Mouse (Mus musculus) limb, embryonic 11.5 days (tissue): ENCODE data around the gene Ppm1h. TPM values are rescaled to one million over a fixed set of nuclear protein-coding genes. Genes with fewer than 3 reads are reported as not detected.

Source experiments
- ATAC-seq: fragments of 200-750 bp; cut with Nextera tagmentation; 2 replicates; pipeline ENCODE4 v1.8.0; 2017; ENCODE audit warnings: low read depth; ENCODE audit not compliant: insufficient number of reproducible peaks, low FRiP score, low TSS enrichment
- DNase-seq: peaks from one replicate; pipeline ENCODE4 v3.0.0-alpha.2; 2015; ENCODE audit warnings: low spot score
- H3K27ac ChIP-seq: fragments of 300-500 bp; sonication (generic); replicated peaks from 2 replicates; pipeline ENCODE4 v1.5.1; 2014; ENCODE audit warnings: low read depth, mild to moderate bottlenecking, low read length
- H3K27me3 ChIP-seq: fragments of 300-500 bp; sonication (generic); 2 replicates; pipeline ENCODE4 v1.6.1; 2014; ENCODE audit warnings: mild to moderate bottlenecking, low read length, mixed read lengths; ENCODE audit not compliant: control insufficient read depth, insufficient read depth
- H3K36me3 ChIP-seq: fragments of 300-500 bp; sonication (generic); 2 replicates; pipeline ENCODE4 v1.6.1; 2014; ENCODE audit warnings: mild to moderate bottlenecking, low read length, moderate library complexity, mixed read lengths; ENCODE audit not compliant: control insufficient read depth, insufficient read depth
- H3K4me1 ChIP-seq: fragments of 300-500 bp; sonication (generic); 2 replicates; pipeline ENCODE4 v1.6.1; 2014; ENCODE audit warnings: low read length, mixed read lengths; ENCODE audit not compliant: control insufficient read depth, insufficient read depth
- H3K4me2 ChIP-seq: fragments of 300-500 bp; sonication (generic); 2 replicates; pipeline ENCODE4 v1.6.1; 2014; ENCODE audit warnings: low read depth, mild to moderate bottlenecking, moderate library complexity; ENCODE audit not compliant: severe bottlenecking
- H3K4me3 ChIP-seq: fragments of 300-500 bp; sonication (generic); 2 replicates; pipeline ENCODE4 v1.5.1; 2014; ENCODE audit warnings: low read depth, low read length
- H3K9ac ChIP-seq: fragments of 300-500 bp; sonication (generic); 2 replicates; pipeline ENCODE4 v1.6.1; 2014; ENCODE audit warnings: mild to moderate bottlenecking, low read length
- H3K9me3 ChIP-seq: fragments of 300-500 bp; sonication (generic); 2 replicates; pipeline ENCODE4 v1.6.1; 2016; ENCODE audit warnings: low read length; ENCODE audit not compliant: control insufficient read depth
- WGBS: fragments of 180-500 bp; shearing (Covaris S2); extraction: QIAGEN DNeasy Blood & Tissue Kit; methylation state at CpG from one replicate; pipeline ENCODE4 v1.1.7; 2014; 5-methylcytosine and 5-hydroxymethylcytosine counted together
- polyA plus RNA-seq: library from polyadenylated mRNA; unstranded; fragments of >200 nt; fragmentation: Nextera tagmentation; extraction: Ambion mirVana; gene quantifications from 2 replicates; pipeline ENCODE4 v1.2.1, GENCODE M21; 2014

Ppm1h gene
- polyA plus RNA-seq, 1 experiment from 2014 or later: 5.1 TPM

- no peak overlapping the region for H3K4me3 ChIP-seq
- WGBS: 74% methylated on average over 2 of the region's 2 CpGs
Observed at GRCm38 (mm10) chr10:122671253-122671652, 7.3 kb upstream of the Ppm1h start.

GRCm38 (mm10) chr10:122672044-122672443 lies 6.5 kb upstream of the Ppm1h start:
- 84% methylated on average over 4 of the region's 4 CpGs for WGBS
- H3K4me3 ChIP-seq: no peak overlapping the region
- DNase-seq (no peak), ATAC-seq (no peak)
- H3K27ac ChIP-seq: no peak overlapping the region
- no peaks in the 10 kb centered on the region; the same call in 1 of the 2 replicates for H3K4me1 ChIP-seq
- no peaks in the 10 kb centered on the region for H3K27me3 ChIP-seq
- no peak overlapping the region for H3K4me2 ChIP-seq
- H3K9me3 ChIP-seq: no peaks in the 10 kb centered on the region
- H3K36me3 ChIP-seq: no peaks in the 10 kb centered on the region
- H3K9ac ChIP-seq: no peak overlapping the region

More at GRCm38 (mm10) chr10:122671253-122671652, 7.3 kb upstream of the Ppm1h start:
- Histone ChIP-seq H3K9ac (no peak overlapping the region), H3K9me3 (no peaks in the 10 kb centered on the region), H3K27me3 (no peaks in the 10 kb centered on the region), H3K36me3 (no peaks in the 10 kb centered on the region), H3K4me1 (no peaks in the 10 kb centered on the region; the same call in 1 of the 2 replicates), H3K4me2 (no peak overlapping the region), H3K27ac (no peak overlapping the region)
- DNase-seq: no peak
- ATAC-seq: no peak

DNA sequence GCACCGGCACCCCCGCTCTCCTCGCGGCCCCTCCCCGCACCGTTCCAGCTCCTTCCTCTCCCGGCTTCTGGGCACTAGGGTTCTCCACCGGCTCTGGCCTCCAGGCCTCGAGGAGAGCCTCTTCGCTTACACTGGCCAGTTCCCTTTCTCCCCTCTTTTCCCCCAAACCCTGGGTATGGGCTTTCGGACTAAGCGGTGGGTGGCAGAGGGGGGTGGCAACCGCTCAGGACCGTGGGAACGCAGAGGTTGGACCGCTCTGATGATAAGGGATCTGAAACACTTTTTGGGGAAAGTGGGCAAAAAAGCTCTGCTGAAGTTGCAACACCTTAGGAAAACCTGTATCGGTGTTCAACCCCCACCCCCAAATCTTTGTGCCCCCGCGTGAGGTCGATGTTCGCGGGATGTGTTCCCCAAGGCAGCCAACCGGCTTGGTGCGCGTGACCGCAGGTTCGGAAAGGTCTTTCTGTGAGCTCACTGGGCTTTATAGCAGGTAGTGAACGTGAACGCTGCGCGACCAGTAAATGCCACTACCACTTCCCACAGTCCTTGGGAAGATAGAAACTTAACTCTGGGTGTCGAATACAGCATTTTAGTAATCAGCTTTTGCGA lies 979 bp downstream of the Ppm1h start:
- Histone ChIP-seq H3K27me3 (peaks cover 7% of the 10 kb centered on the region), H3K9ac (peak overlapping the region; percentile 81), H3K4me1 (peaks cover 8% of the 10 kb centered on the region; the same call in 1 of the 2 replicates), H3K27ac (no peak overlapping the region), H3K9me3 (no peaks in the 10 kb centered on the region), H3K36me3 (no peaks in the 10 kb centered on the region), H3K4me3 (peak overlapping the region; percentile 62), H3K4me2 (peak overlapping the region; percentile 98)
- WGBS: under 1% methylated on average over 33 of the region's 33 CpGs
- DNase-seq (no peak), ATAC-seq (no peak)

DNA sequence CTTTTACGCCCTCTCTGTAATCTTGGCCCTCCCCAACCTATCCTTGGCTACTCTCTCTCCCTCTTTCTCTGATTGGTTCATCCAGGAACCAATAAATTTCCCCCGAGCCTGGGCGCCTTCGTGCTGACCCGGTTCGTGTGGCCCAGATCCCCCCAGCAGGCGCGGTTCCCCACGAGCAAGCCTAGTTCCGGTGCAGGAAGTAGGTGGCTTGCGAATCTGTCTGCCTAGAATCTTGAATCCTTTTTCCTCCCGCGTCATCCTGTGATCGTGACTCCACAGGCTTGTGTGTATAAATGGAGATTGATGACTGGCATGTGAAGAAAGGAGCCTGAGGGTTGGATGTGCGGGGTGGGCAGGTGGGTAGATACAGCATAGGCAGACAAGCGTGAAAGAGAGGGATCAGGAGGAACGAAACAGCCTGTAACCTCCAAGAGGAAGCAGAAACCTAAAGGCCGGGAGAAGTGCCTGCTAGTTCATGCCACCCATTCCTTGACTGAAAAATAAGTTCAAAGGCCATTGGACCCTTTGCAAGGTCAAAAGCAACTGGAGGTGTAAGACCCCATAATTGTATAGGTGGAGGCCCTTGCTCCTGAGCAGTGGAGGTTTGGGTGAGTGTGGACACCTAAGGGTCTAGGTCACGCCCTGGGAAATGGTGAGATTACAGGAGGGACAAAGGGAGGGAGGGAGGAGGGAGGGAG lies 2.0 kb downstream of the Ppm1h start:
- no peaks in the 10 kb centered on the region for H3K36me3 ChIP-seq
- no peaks in the 10 kb centered on the region for H3K9me3 ChIP-seq
- ATAC-seq (no peak), DNase-seq (peak; percentile 42)
- 4% methylated on average over 19 of the region's 19 CpGs for WGBS
- peak overlapping the region; percentile 62 for H3K4me3 ChIP-seq
- H3K27ac ChIP-seq: no peak overlapping the region
- H3K27me3 ChIP-seq: peaks cover 7% of the 10 kb centered on the region
- peaks cover 8% of the 10 kb centered on the region; the same call in 1 of the 2 replicates for H3K4me1 ChIP-seq
- 0 out of 2 replicates have a peak overlapping the region, but pooled peaks have one; percentile 17 for H3K9ac ChIP-seq
- H3K4me2 ChIP-seq: peak overlapping the region; percentile 98

DNA sequence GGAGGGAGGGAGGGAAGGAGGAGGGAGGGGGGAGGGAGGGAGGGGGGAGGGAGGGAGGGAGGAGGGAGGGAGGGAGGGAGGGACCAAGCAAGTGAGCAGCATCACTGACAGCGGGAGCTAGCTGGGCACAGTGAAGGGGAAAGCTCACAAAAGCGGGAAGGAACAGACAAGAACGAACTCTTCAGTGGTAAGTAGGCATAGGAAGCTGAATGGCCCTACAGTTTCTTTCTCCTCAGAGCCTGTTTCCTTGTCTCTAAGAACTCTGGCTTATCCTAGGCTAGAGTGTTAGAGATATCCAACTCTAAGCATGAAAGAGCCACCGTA lies 2.5 kb downstream of the Ppm1h start:
- DNase-seq: no peak
- H3K9me3 ChIP-seq: no peaks in the 10 kb centered on the region
- H3K36me3 ChIP-seq: no peaks in the 10 kb centered on the region
- no peak for ATAC-seq
- H3K9ac ChIP-seq: no peak overlapping the region
- H3K4me2 ChIP-seq: no peak overlapping the region
- H3K4me1 ChIP-seq: peaks cover 8% of the 10 kb centered on the region; the same call in 1 of the 2 replicates
- H3K4me3 ChIP-seq: no peak overlapping the region
- H3K27ac ChIP-seq: no peak overlapping the region
- H3K27me3 ChIP-seq: peaks cover 7% of the 10 kb centered on the region
- 35% methylated on average over 4 of the region's 4 CpGs for WGBS

GRCm38 (mm10) chr10:122683819-122684330 lies 5.3 kb downstream of the Ppm1h start:
- no peak for ATAC-seq
- no peaks in the 10 kb centered on the region for H3K36me3 ChIP-seq
- WGBS: 72% methylated on average over 5 of the region's 5 CpGs
- peaks cover 8% of the 10 kb centered on the region; the same call in 1 of the 2 replicates for H3K4me1 ChIP-seq
- no peak overlapping the region for H3K27ac ChIP-seq
- H3K4me2 ChIP-seq: no peak overlapping the region
- H3K9me3 ChIP-seq: no peaks in the 10 kb centered on the region
- no peak for DNase-seq
- no peak overlapping the region for H3K9ac ChIP-seq
- no peak overlapping the region for H3K4me3 ChIP-seq
- peaks cover 7% of the 10 kb centered on the region for H3K27me3 ChIP-seq

GRCm38 (mm10) chr10:122685297-122685696 lies 6.7 kb downstream of the Ppm1h start:
- no peak for DNase-seq
- ATAC-seq: no peak
- Histone ChIP-seq H3K4me3 (no peak overlapping the region), H3K36me3 (no peaks in the 10 kb centered on the region), H3K9ac (no peak overlapping the region), H3K9me3 (no peaks in the 10 kb centered on the region), H3K4me2 (no peak overlapping the region), H3K27ac (no peak overlapping the region), H3K27me3 (peaks cover 5% of the 10 kb centered on the region), H3K4me1 (peaks cover 2% of the 10 kb centered on the region; the same call in 1 of the 2 replicates)
- 46% methylated on average over 1 of the region's 1 CpGs for WGBS

GRCm38 (mm10) chr10:122685836-122686531 lies 7.4 kb downstream of the Ppm1h start:
- WGBS: 91% methylated on average over 19 of the region's 19 CpGs
- Histone ChIP-seq H3K36me3 (no peaks in the 10 kb centered on the region), H3K27me3 (no peaks in the 10 kb centered on the region), H3K27ac (no peak overlapping the region), H3K9me3 (no peaks in the 10 kb centered on the region), H3K9ac (no peak overlapping the region), H3K4me3 (no peak overlapping the region), H3K4me1 (no peaks in the 10 kb centered on the region), H3K4me2 (no peak overlapping the region)
- ATAC-seq (no peak), DNase-seq (no peak)
